7 mouse cellular contexts compared by ENCODE assay signal in genomic region chr5:125245534-125246151, GRCm38 (mm10).
DNase-seq lines count a peak whose midpoint lies in the region; ATAC-seq and TF ChIP-seq lines count a peak whose summit lies in the region.

No protein-coding gene starts in this region.

- H3K9me3 ChIP-seq in CH12.LX (replicated peaks; ENCODE audit: low read length): peaks cover 3% of the 10 kb centered on the region
- no peaks in the 10 kb centered on the region for H3K9me3 ChIP-seq in stomach, embryonic 15.5 days

- H3K79me2 ChIP-seq in CH12.LX (replicated peaks; ENCODE audit: control insufficient read depth, extremely low read depth, insufficient read depth, poor library complexity, severe bottlenecking): no peaks in the 10 kb centered on the region

- dilution Hi-C loops in CH12.LX (cut with MboI; ENCODE audit: extremely low pct_ligation_motif_present, extremely low pct_unique_long_range_greater_than_20kb, low sequenced_read_pairs): no loop called here

- H3K9ac ChIP-seq in CH12.LX (ENCODE audit: insufficient read depth, low read depth): no peak overlapping the region
- no peak overlapping the region for H3K9ac ChIP-seq in stomach, embryonic 15.5 days

- peaks cover 46% of the 10 kb centered on the region for H3K27me3 ChIP-seq in CH12.LX (replicated peaks)
- H3K27me3 ChIP-seq in stomach, embryonic 15.5 days (replicated peaks): no peaks in the 10 kb centered on the region

- 4% methylated on average over 27 of the region's 27 CpGs for WGBS in stomach, embryonic 15.5 days

- peak overlapping the region; percentile 70 for H3K4me2 ChIP-seq in CH12.LX (ENCODE audit: insufficient read depth, low read depth, poor library complexity, severe bottlenecking)
- peak overlapping the region; percentile 56 for H3K4me2 ChIP-seq in stomach, embryonic 15.5 days

- H3K27ac ChIP-seq in CH12.LX (ENCODE audit: insufficient read depth, low read depth): no peak overlapping the region
- peak overlapping the region; percentile 63 for H3K27ac ChIP-seq in embryonic fibroblast, embryonic 13.5 days (ENCODE audit: insufficient read depth, low read length)
- H3K27ac ChIP-seq in stomach, embryonic 15.5 days: peak overlapping the region; percentile 57

- in situ Hi-C loops in CH12.LX (cut with MboI; ENCODE audit: low pct_ligation_motif_present, low pct_unique_long_range_greater_than_20kb, low sequenced_read_pairs): loop anchor here (10.0 kb wide), 1 partner anchor 121 kb away; no protein-coding TSS in a partner anchor

- no peak overlapping the region for H3K4me3 ChIP-seq in CH12.LX (replicated peaks in 1 of 3; ENCODE audit: low read depth in 2 of 3, low read length in 2 of 3, poor library complexity in 1 of 3)
- H3K4me3 ChIP-seq in embryonic fibroblast, embryonic 13.5 days (ENCODE audit: insufficient read depth, low read length): no peak overlapping the region
- H3K4me3 ChIP-seq in stomach, embryonic 15.5 days (replicated peaks): peak overlapping the region; percentile 26; the same call in 1 of the 2 replicates

- intact Hi-C loops in heart, postnatal 10 days (cut with DNase I): no loop called here

- DNase-seq in CH12.LX (ENCODE audit: extremely low read depth) (peak; percentile 33), R1 (ENCODE audit: low read depth, low spot score) (peak; percentile 59)
- peak; percentile 66 to 73 for DNase-seq in heart, postnatal 10 days
- DNase-seq in kidney, postnatal 36 days: peak; percentile 67 to 72
- peak; percentile 87 for DNase-seq in mesoderm, embryonic 11.5 days (ENCODE audit: low read depth, low spot score)

- TF ChIP-seq CTCF in CH12.LX (conservative IDR thresholded peaks at IDR 0.05 in 1 of 2, IDR thresholded peaks at IDR 0.05 in 1 of 2; ENCODE audit: low read depth in 2 of 2, low read length in 2 of 2): no peak
- no peak for TF ChIP-seq CTCF in embryonic fibroblast, embryonic 13.5 days (IDR thresholded peaks at IDR 0.05; ENCODE audit: borderline replicate concordance, insufficient read depth, low read length)

- TF ChIP-seq RAD21 in CH12.LX (IDR thresholded peaks at IDR 0.05; ENCODE audit: low read depth, low read length): no peak

- TF ChIP-seq EP300 in CH12.LX (IDR thresholded peaks at IDR 0.05; ENCODE audit: low read length): no peak

- no peaks in the 10 kb centered on the region for H3K36me3 ChIP-seq in CH12.LX (replicated peaks in 1 of 2; ENCODE audit: control insufficient read depth in 1 of 2, insufficient read depth in 1 of 2, low read length in 1 of 2)
- H3K36me3 ChIP-seq in stomach, embryonic 15.5 days: no peaks in the 10 kb centered on the region

- ATAC-seq in stomach, embryonic 15.5 days (ENCODE audit: insufficient read depth, low FRiP score, low read depth): peak; percentile 40

- no peak for TF ChIP-seq POLR2A in CH12.LX (IDR thresholded peaks at IDR 0.05; ENCODE audit: low read depth, low read length)
- no peak; the same call in none of the 2 replicates for TF ChIP-seq POLR2A in embryonic fibroblast, embryonic 13.5 days (IDR thresholded peaks at IDR 0.05; ENCODE audit: low read depth, low read length)

- peaks cover 4 to 26% of the 10 kb centered on the region in 2 experiments for H3K4me1 ChIP-seq in CH12.LX (ENCODE audit: control insufficient read depth in 1 of 2, insufficient read depth in 2 of 2)
- H3K4me1 ChIP-seq in embryonic fibroblast, embryonic 13.5 days (ENCODE audit: control insufficient read depth, insufficient read depth, low read length): peaks cover 3% of the 10 kb centered on the region; the same call in 1 of the 2 replicates
- H3K4me1 ChIP-seq in stomach, embryonic 15.5 days: peaks cover 17% of the 10 kb centered on the region

TF ChIP-seq in CH12.LX, 34 proteins besides CTCF, POLR2A, EP300 and RAD21:
- TF ChIP-seq BHLHE40 (IDR thresholded peaks at IDR 0.05; ENCODE audit: low read depth, low read length) (peak; percentile 20; the same call in 1 of the 2 replicates), SMC3 (IDR thresholded peaks at IDR 0.05; ENCODE audit: low read depth, low read length) (no peak)

Comparison
In these comparisons a context has a peak if more than half of its experiments do, and no peak if none do; other contexts are left out.
1. DNase-seq: peak in every context shown above with its lines; median percentile 87 in mesoderm, embryonic 11.5 days; 70 in heart, postnatal 10 days; 70 in kidney, postnatal 36 days; 59 in R1; 33 in CH12.LX.